Mouse (Mus musculus) bone marrow macrophage, adult 2 months (primary cell): Measurements from ENCODE around the gene Cpt1c.

Experiments
- CTCF ChIP-seq: IDR thresholded peaks from 2 replicates; pipeline ENCODE4 v1.5.1; 2012; ENCODE audit warnings: low read depth, mild to moderate bottlenecking, low read length, moderate library complexity
- POLR2A ChIP-seq: IDR thresholded peaks from 2 replicates; pipeline ENCODE4 v1.6.1; 2012; ENCODE audit warnings: mild to moderate bottlenecking, low read depth, low read length, borderline replicate concordance

DNA sequence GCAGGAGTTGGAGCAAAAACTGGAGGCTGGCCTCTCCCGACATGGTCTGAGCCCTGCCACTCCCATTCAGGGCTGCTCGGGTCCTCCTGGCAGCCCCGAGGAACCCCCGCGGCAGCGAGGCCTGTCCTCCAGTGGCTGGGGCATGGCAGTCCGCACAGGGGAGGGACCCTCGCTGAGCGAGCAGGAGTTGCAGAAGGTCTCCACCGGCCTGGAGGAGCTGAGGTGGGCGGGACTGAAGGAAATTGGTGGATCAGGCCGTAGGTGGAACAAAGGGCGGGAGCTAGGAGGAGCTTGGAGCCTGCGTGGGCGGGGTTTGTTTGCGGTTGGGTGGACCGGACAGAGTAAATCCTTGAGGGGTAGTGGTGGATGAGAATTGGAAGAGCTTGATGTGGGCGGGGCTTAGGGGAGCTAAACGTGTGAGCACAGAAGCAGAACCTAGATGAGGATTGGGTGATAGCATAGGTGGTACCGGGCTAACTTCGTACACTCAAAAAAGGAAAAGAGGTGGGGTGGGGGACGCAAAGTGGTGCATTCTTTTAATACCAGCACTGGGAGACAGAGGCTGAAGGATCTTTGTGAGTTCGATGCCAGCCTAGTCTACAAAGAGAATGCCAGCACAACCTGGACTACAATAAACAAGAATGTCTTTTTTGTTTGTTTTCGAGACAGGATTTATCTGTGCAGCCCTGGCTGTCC, 21.9 kb downstream of the Cpt1c start:
- TF ChIP-seq CTCF (no peak), POLR2A (no peak)
